Mouse (Mus musculus) spleen, adult 2 months (tissue): ENCODE results near the gene Ret. TPM values are rescaled to one million over a fixed set of nuclear protein-coding genes. Genes with fewer than 3 reads are reported as not detected.
A peak's percentile ranks its signal among the peaks of the same experiment; 100 is the strongest.

Experiments used
- DNase-seq, 2 experiments: peaks; one replicate each; pipeline versions ENCODE4 v3.0.0 to v3.0.0-alpha.2; 2012 to 2021; ENCODE audit warnings: low spot score in 2 of 2, low read depth in 1 of 2
- H3K27ac ChIP-seq: fragments of 200-500 bp; 2 replicates; pipeline ENCODE4 v1.5.1; 2012; ENCODE audit warnings: low read length, inconsistent platforms; ENCODE audit not compliant: insufficient read depth
- H3K27me3 ChIP-seq: fragments of 200-500 bp; 2 replicates; pipeline ENCODE4 v1.6.1; 2012; ENCODE audit warnings: mild to moderate bottlenecking, moderate library complexity, low read length, inconsistent platforms; ENCODE audit not compliant: control insufficient read depth, insufficient read depth
- H3K36me3 ChIP-seq: fragments of 200-500 bp; 2 replicates; pipeline ENCODE4 v1.6.1; 2012; ENCODE audit warnings: mild to moderate bottlenecking, low read length, inconsistent platforms; ENCODE audit not compliant: control insufficient read depth, insufficient read depth
- H3K4me1 ChIP-seq: fragments of 200-500 bp; 2 replicates; pipeline ENCODE4 v1.6.1; 2011; ENCODE audit warnings: inconsistent platforms; ENCODE audit not compliant: control insufficient read depth, insufficient read depth, insufficient read length
- H3K4me3 ChIP-seq: fragments of 200-500 bp; 2 replicates; pipeline ENCODE4 v1.5.1; 2011; ENCODE audit warnings: mild to moderate bottlenecking, inconsistent platforms; ENCODE audit not compliant: insufficient read depth, insufficient read length; ENCODE audit errors: extremely low read depth
- CTCF ChIP-seq: fragments of 200-500 bp; IDR thresholded peaks from 2 replicates; pipeline ENCODE4 v1.5.1; 2011; ENCODE audit warnings: mild to moderate bottlenecking, inconsistent platforms; ENCODE audit not compliant: insufficient read depth, insufficient read length, insufficient replicate concordance; ENCODE audit errors: extremely low read depth
- POLR2A ChIP-seq: fragments of 200-500 bp; IDR thresholded peaks from 2 replicates; pipeline ENCODE4 v1.6.1; 2011; ENCODE audit warnings: low read depth, low read length, inconsistent platforms
- WGBS: fragments of 180-500 bp; shearing (Covaris S2); methylation state at CpG from one replicate; pipeline ENCODE4 v1.1.7; 2018; 5-methylcytosine and 5-hydroxymethylcytosine counted together
- polyA plus RNA-seq: library from polyadenylated mRNA; depleted of rRNA; stranded (reverse); fragments of >200 nt; gene quantifications from 2 replicates; pipeline ENCODE4 v1.2.3, GENCODE M21; 2012; rRNA removed

Ret gene
- polyA plus RNA-seq, result 0.63 and 0.68 TPM in 2 replicates

DNA sequence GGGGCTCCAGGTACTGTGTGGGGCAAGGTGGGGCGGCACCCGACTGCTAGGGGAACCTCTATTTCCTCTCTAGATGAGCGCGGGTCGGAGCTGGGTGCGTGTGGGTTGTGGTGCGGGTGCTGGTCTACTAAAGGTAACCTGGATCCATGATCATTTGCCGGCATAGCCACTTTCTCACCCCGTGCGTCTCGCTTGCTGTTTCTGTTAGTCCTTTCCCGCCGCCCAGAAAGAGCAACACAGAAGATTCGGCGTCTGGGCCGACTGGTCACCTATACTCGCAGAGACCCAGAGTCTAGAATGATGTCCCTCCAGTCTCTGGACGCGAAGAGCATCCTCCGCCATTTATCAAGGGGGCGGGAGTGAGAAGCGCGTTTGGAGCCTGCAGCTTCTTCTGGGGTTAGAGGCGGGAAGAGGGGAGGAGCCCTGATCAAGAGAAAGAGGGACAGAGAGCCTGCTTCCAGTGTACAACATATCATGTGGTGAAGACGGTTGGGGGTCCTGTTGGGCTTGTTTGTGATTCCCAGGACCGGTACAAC lies at the start of gene Ret:
Gene Ret (minus strand): TSS at position 279 of the 536 bp plus-strand sequence.
- Histone ChIP-seq H3K27me3 (peaks cover 11% of the 10 kb centered on the region), H3K36me3 (no peaks in the 10 kb centered on the region), H3K27ac (no peak within 1 kb of the TSS), H3K4me1 (peaks cover 4% of the 10 kb centered on the region; the same call in 1 of the 2 replicates), H3K4me3 (peak within 1 kb of the TSS; percentile 39; the same call in 1 of the 2 replicates)
- no peak for TF ChIP-seq CTCF
- no peak for TF ChIP-seq POLR2A
- WGBS, result 2% methylated on average over 26 of the region's 26 CpGs
- DNase-seq, result no peak

DNA sequence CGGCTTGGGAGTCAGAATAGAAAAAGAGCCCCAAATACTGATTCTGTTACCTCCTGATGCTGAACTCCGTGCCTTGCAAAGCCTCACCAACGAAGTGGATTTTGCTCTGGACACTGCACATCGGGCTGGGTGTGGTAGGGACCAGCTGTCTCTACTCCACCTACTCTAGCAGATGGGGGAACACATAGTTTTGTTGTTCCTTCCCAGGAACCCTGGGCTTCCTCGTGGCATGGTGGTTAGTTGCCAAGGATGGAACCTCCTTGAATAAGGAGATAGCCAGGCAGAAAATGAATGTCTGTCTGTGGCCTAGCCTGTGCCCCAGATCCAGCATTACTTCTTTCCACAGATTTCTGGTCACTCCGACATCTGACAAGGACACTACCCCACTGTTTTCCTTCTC lies 49.6 kb upstream of the Ret start:
- no peaks in the 10 kb centered on the region for H3K27me3 ChIP-seq
- H3K36me3 ChIP-seq, result no peaks in the 10 kb centered on the region
- H3K4me1 ChIP-seq, result no peaks in the 10 kb centered on the region
- H3K27ac ChIP-seq, result no peak overlapping the region
- DNase-seq, result no peak
- TF ChIP-seq CTCF (no peak), POLR2A (no peak)
- no peak overlapping the region for H3K4me3 ChIP-seq
- 81% methylated on average over 6 of the region's 6 CpGs for whole genome bisulfite sequencing

DNA sequence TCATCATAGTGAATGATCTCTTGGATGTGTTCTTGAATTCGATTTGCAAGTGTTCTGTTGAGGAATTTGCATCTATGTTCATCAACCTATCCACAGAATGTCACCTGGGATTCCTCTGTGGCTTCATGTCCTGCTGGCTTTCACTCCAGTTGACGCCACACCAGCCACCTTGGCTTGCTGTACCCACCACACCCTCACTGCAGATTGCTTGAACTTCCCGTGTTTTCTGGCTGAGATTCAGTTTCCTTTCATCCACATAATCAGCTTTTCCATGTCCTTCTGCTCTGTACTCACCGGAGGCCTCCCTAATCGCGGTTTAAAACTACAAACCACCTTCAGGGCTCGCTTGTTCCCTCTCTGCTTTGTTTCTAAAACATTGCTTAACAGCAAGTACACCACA lies 46.6 kb upstream of the Ret start:
- no peaks in the 10 kb centered on the region for H3K27me3 ChIP-seq
- no peak for DNase-seq
- 77% methylated on average over 7 of the region's 7 CpGs for WGBS
- H3K27ac ChIP-seq, result no peak overlapping the region
- no peaks in the 10 kb centered on the region for H3K36me3 ChIP-seq
- H3K4me1 ChIP-seq, result no peaks in the 10 kb centered on the region
- TF ChIP-seq CTCF (no peak), POLR2A (no peak)
- H3K4me3 ChIP-seq, result no peak overlapping the region

DNA sequence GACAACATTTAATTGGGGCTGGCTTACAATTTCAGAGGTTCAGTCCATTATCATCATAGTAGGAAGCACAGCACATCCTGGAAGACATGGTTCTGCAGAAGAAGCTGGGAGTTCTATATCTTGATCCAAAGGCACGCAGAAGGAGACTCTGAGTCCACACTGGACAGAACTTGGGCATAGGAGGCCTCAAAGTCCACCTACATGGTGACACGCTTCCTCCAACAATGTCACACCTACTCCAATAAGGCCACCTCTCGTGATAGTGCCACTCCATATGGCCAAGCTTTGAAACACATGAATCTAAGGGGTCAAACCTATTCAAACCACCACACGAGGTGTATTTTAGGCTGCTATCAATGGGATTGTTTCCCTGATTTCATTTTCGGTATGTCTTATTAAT lies 45.4 kb upstream of the Ret start:
- Histone ChIP-seq H3K4me3 (no peak overlapping the region), H3K4me1 (no peaks in the 10 kb centered on the region), H3K27ac (no peak overlapping the region), H3K36me3 (no peaks in the 10 kb centered on the region), H3K27me3 (no peaks in the 10 kb centered on the region)
- TF ChIP-seq POLR2A (no peak), CTCF (no peak)
- 88% methylated on average over 5 of the region's 5 CpGs for WGBS
- no peak for DNase-seq

DNA sequence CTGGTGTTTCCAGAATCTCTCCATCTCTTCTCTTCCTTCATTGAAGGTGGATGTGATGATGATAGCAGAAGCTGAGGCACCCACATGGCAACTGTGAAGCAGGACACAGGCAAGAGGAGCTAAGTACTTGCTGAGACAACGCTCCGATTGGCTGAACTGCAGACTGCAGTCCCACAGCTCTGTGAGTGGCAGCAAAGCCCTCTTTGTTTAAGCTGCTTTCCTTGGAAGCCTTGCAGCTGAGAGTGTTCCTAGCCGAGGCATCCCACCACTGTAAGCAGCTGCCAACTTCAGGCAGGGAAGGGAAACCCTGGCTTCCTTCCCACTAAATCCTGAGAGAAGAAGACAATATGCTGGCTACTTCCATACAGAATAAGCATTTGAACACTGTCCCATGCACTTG lies 28.6 kb upstream of the Ret start:
- no peaks in the 10 kb centered on the region for H3K36me3 ChIP-seq
- no peak for DNase-seq
- H3K27ac ChIP-seq, result no peak overlapping the region
- no peaks in the 10 kb centered on the region for H3K4me1 ChIP-seq
- no peak overlapping the region for H3K4me3 ChIP-seq
- 72% methylated on average over 3 of the region's 3 CpGs for WGBS
- H3K27me3 ChIP-seq, result no peaks in the 10 kb centered on the region
- no peak for TF ChIP-seq CTCF
- no peak for TF ChIP-seq POLR2A

DNA sequence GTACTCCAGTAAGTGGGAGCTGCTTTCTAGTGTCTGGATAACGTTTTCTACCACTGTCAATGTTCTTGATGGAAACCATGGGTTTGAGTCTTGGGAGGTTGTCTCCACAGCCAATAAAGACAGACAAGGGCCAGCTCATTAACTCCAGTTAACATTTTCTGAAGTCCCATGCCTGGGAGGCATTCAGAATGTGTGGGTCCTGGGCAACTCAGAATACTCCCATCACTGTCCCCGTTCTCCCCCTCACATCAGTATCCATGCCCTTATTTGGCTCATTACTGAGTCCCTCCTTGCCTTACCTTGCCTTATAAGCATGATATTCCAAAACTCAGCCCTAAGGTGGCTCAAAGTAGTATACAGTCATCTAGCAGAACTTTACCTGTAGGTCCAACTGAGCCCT lies 25.0 kb upstream of the Ret start:
- Histone ChIP-seq H3K4me1 (no peaks in the 10 kb centered on the region), H3K4me3 (no peak overlapping the region), H3K27ac (no peak overlapping the region), H3K36me3 (no peaks in the 10 kb centered on the region), H3K27me3 (no peaks in the 10 kb centered on the region)
- no peak for DNase-seq
- no peak for TF ChIP-seq POLR2A
- no peak for TF ChIP-seq CTCF
- whole genome bisulfite sequencing, result 80% methylated on average over 2 of the region's 2 CpGs

DNA sequence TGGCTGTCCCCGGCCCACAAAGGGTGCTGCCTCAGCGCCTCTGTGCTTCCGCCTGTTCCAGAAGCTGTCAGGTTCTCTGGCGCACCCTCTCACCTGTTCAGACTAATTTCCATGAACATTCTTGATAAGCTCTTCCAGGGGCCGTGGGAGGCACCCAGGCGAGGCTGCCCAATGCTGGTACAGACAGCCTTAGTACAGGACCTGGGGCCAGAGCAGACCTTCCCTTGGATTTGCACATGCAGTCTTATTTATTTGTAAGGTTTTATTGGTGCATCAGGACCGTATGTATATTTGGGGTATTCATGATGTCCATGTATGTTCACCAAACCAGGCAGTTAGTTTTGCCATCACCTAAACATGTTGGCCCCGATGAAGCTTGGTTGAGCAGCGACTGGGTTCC lies 18.2 kb upstream of the Ret start:
- H3K36me3 ChIP-seq, result no peaks in the 10 kb centered on the region
- H3K27ac ChIP-seq, result no peak overlapping the region
- DNase-seq, result no peak
- WGBS, result 94% methylated on average over 9 of the region's 9 CpGs
- no peaks in the 10 kb centered on the region for H3K27me3 ChIP-seq
- no peak for TF ChIP-seq POLR2A
- no peak for TF ChIP-seq CTCF
- H3K4me3 ChIP-seq, result no peak overlapping the region
- H3K4me1 ChIP-seq, result no peaks in the 10 kb centered on the region
